14 mouse cellular contexts compared by ENCODE assay signal in the genomic region with DNA sequence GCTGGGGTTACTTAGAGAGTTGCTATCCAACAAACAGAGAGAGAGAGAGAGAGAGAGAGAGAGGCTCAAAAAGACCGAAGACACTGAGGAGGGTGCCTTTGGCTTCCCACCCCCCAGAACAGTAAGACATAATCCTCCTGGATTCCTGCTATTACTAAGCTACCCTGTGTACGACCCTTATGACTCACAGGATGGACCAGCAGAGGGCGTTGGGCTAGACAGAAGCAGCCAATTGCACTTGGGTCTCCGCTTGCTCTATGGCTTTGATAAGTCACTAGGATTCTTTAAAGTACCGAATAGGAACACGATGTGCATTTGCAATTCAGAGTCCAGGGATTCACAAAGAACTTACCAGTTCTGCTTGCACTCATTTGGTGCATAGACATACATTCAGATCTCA. TPM values are rescaled to one million over a fixed set of nuclear protein-coding genes. Genes with fewer than 3 reads are reported as not detected.
DNase-seq lines count a peak whose midpoint lies in the region; ATAC-seq and TF ChIP-seq lines count a peak whose summit lies in the region.
"Had no signal": no experiment of that assay in that cellular context is flagged by ENCODE, and none has a peak within 500 bp of the region (broad histone marks: within the 10 kb centered on the region; RNA-seq: fewer than 3 reads in every experiment).

No protein-coding gene starts in this region.

- no peaks in the 10 kb centered on the region for H3K27me3 ChIP-seq in kidney, postnatal 0 days (ENCODE audit: insufficient read depth, low read length)
- H3K27me3 ChIP-seq in kidney, embryonic 16.5 days (ENCODE audit: insufficient read depth, low read length), result no peaks in the 10 kb centered on the region
- no peaks in the 10 kb centered on the region; the same call in 1 of the 2 replicates for H3K27me3 ChIP-seq in liver, embryonic 12.5 days (replicated peaks)
- H3K27me3 ChIP-seq: hindbrain, embryonic 13.5 days; limb, embryonic 12.5 days had no signal

- H3K36me3 ChIP-seq in kidney, postnatal 0 days (ENCODE audit: insufficient read depth, low read length), result no peaks in the 10 kb centered on the region
- H3K36me3 ChIP-seq in kidney, embryonic 16.5 days (ENCODE audit: insufficient read depth, low read length), result no peaks in the 10 kb centered on the region
- no peaks in the 10 kb centered on the region for H3K36me3 ChIP-seq in liver, embryonic 12.5 days
- H3K36me3 ChIP-seq: forebrain, embryonic 10.5 days; hindbrain, embryonic 13.5 days; limb, embryonic 12.5 days had no signal

- ATAC-seq in kidney, postnatal 0 days (replicated peaks; ENCODE audit: low FRiP score, low read depth), result no peak
- ATAC-seq in kidney, embryonic 16.5 days (ENCODE audit: low FRiP score, low TSS enrichment), result no peak
- ATAC-seq in liver, embryonic 12.5 days, result peak; percentile 58; the same call in 1 of the 2 replicates

- intact Hi-C loops in gastrocnemius, adult 2 months (cut with DNase I), result no loop called here

- H3K27ac ChIP-seq in gastrocnemius, adult 2 months, result no peak overlapping the region
- no peak overlapping the region for H3K27ac ChIP-seq in kidney, postnatal 0 days
- H3K27ac ChIP-seq in kidney, embryonic 16.5 days (ENCODE audit: low read length), result no peak overlapping the region
- H3K27ac ChIP-seq in liver, embryonic 12.5 days, result no peak overlapping the region
- H3K27ac ChIP-seq: forebrain, embryonic 10.5 days; limb, embryonic 12.5 days had no signal

- no peak overlapping the region for H3K4me2 ChIP-seq in kidney, postnatal 0 days (ENCODE audit: low read length)
- H3K4me2 ChIP-seq in kidney, embryonic 16.5 days (replicated peaks; ENCODE audit: low read depth, low read length), result no peak overlapping the region
- no peak overlapping the region for H3K4me2 ChIP-seq in liver, embryonic 12.5 days
- H3K4me2 ChIP-seq: hindbrain, embryonic 13.5 days; limb, embryonic 12.5 days had no signal

- no peak overlapping the region for H3K9ac ChIP-seq in kidney, postnatal 0 days (ENCODE audit: low read depth, low read length)
- H3K9ac ChIP-seq in kidney, embryonic 16.5 days (replicated peaks; ENCODE audit: low read length), result no peak overlapping the region
- H3K9ac ChIP-seq in liver, embryonic 12.5 days, result no peak overlapping the region
- H3K9ac ChIP-seq: hindbrain, embryonic 13.5 days; limb, embryonic 12.5 days had no signal

- DNase-seq in gastrocnemius, adult 2 months, result no peak
- no peak for DNase-seq in gastrocnemius, postnatal 10 days
- no peak for DNase-seq in kidney, postnatal 0 days (ENCODE audit: low spot score)
- DNase-seq in R1 (ENCODE audit: low read depth, low spot score), result peak; percentile 72
- DNase-seq in spleen, adult 18-20 months, result no peak
- DNase-seq in natural killer cell, adult 2 months (ENCODE audit: low spot score in 2 of 2), result no peak
- DNase-seq: gastrocnemius, postnatal 14 days; right cerebral cortex, adult 18-20 months; thymus, postnatal 25 days had no signal

- TF ChIP-seq CTCF in gastrocnemius, adult 2 months (IDR thresholded peaks at IDR 0.05), result peak; percentile 31
- TF ChIP-seq CTCF in kidney, postnatal 0 days (IDR thresholded peaks at IDR 0.05; ENCODE audit: low read depth), result peak; percentile 43; the same call in 1 of the 2 replicates

- no peak overlapping the region for H3K4me3 ChIP-seq in gastrocnemius, adult 2 months
- H3K4me3 ChIP-seq in kidney, postnatal 0 days (replicated peaks; ENCODE audit: low read depth, low read length), result no peak overlapping the region
- no peak overlapping the region for H3K4me3 ChIP-seq in kidney, embryonic 16.5 days (ENCODE audit: low read length)
- no peak overlapping the region for H3K4me3 ChIP-seq in liver, embryonic 12.5 days
- H3K4me3 ChIP-seq: forebrain, embryonic 10.5 days; hindbrain, embryonic 13.5 days; limb, embryonic 12.5 days had no signal

- H3K9me3 ChIP-seq in kidney, postnatal 0 days (replicated peaks; ENCODE audit: low read length), result no peaks in the 10 kb centered on the region
- no peaks in the 10 kb centered on the region for H3K9me3 ChIP-seq in kidney, embryonic 16.5 days (ENCODE audit: low read length)
- H3K9me3 ChIP-seq in liver, embryonic 12.5 days (replicated peaks), result no peaks in the 10 kb centered on the region
- H3K9me3 ChIP-seq: forebrain, embryonic 10.5 days; hindbrain, embryonic 13.5 days; limb, embryonic 12.5 days had no signal

- 72% methylated on average over 6 of the region's 6 CpGs for WGBS in kidney, postnatal 0 days
- WGBS in kidney, embryonic 16.5 days, result 65% methylated on average over 6 of the region's 6 CpGs
- WGBS in liver, embryonic 12.5 days (ENCODE audit: insufficient replicate concordance), result 61% methylated on average over 6 of the region's 6 CpGs

- peaks cover 2% of the 10 kb centered on the region for H3K4me1 ChIP-seq in kidney, postnatal 0 days (replicated peaks; ENCODE audit: insufficient read depth, low read length)
- peaks cover 4% of the 10 kb centered on the region for H3K4me1 ChIP-seq in kidney, embryonic 16.5 days (ENCODE audit: insufficient read depth, low read length)
- H3K4me1 ChIP-seq in liver, embryonic 12.5 days, result peaks cover 20% of the 10 kb centered on the region

RNA-seq across cellular contexts. Expression of a gene that starts 44.3 kb away (rescaled TPM):
- 100 to 1,000 TPM in 1 of 2 experiments, 10 to 100 TPM in 1; 21.9 to 106 TPM for total RNA-seq in gastrocnemius, adult 2 months (2021)
- total RNA-seq in gastrocnemius, postnatal 10 days (2021), result 100 to 1,000 TPM; 270 to 288 TPM
- polyA plus RNA-seq in kidney, postnatal 0 days (2015; fragmentation: Nextera tagmentation; extraction: Ambion mirVana), result 0.41 and 0.47 TPM in 2 replicates
- 3.1 and 3.6 TPM in 2 replicates for polyA plus RNA-seq in kidney, embryonic 16.5 days (2015; fragmentation: Nextera tagmentation; extraction: Ambion mirVana)
- polyA plus RNA-seq in liver, embryonic 12.5 days (2016; fragmentation: Nextera tagmentation; extraction: Ambion mirVana), result 0.60 and 0.98 TPM in 2 replicates
- polyA plus RNA-seq: forebrain, embryonic 10.5 days had no signal
